Mouse (Mus musculus): ENCODE measurements around the gene Tasp1. TPM values are rescaled to one million over a fixed set of nuclear protein-coding genes. Genes with fewer than 3 reads are reported as not detected.
"Not testable (repeated sequence)": the region's sequence is repeated elsewhere in the genome, so short reads cannot be mapped to it uniquely, and the experiment has no call there.

The Tasp1 gene
- polyA plus RNA-seq, 1 experiment from 2014 or later = 21.1 TPM

- H3K4me3 ChIP-seq (ENCODE audit: low read depth, low read length) = no peak overlapping the region
Measured at GRCm38 (mm10) chr2:139966288-139966687, 100.3 kb downstream of the Tasp1 start.

GRCm38 (mm10) chr2:139948843-139949242, 117.8 kb downstream of the Tasp1 start:
- Histone ChIP-seq H3K9me3 (replicated peaks; ENCODE audit: control insufficient read depth, low read length) (no peaks in the 10 kb centered on the region), H3K36me3 (replicated peaks; ENCODE audit: control insufficient read depth, insufficient read depth, low read depth, low read length) (no peaks in the 10 kb centered on the region), H3K9ac (replicated peaks; ENCODE audit: low read length) (no peak overlapping the region), H3K4me2 (ENCODE audit: low read depth, low read length) (no peak overlapping the region), H3K4me3 (ENCODE audit: low read depth, low read length) (no peak overlapping the region), H3K4me1 (ENCODE audit: control insufficient read depth, insufficient read depth, low read length) (no peaks in the 10 kb centered on the region), H3K27me3 (ENCODE audit: control insufficient read depth, insufficient read depth, low read length) (no peaks in the 10 kb centered on the region), H3K27ac (replicated peaks; ENCODE audit: low read depth, low read length) (no peak overlapping the region)
- WGBS = 52% methylated on average over 1 of the region's 1 CpGs
- ATAC-seq (replicated peaks; ENCODE audit: insufficient number of reproducible peaks, low FRiP score, low TSS enrichment, low read depth) = no peak
- no peak for DNase-seq (ENCODE audit: low spot score)

More at GRCm38 (mm10) chr2:139966288-139966687, 100.3 kb downstream of the Tasp1 start:
- Histone ChIP-seq H3K4me1 (ENCODE audit: control insufficient read depth, insufficient read depth, low read length) (no peaks in the 10 kb centered on the region), H3K36me3 (replicated peaks; ENCODE audit: control insufficient read depth, insufficient read depth, low read depth, low read length) (no peaks in the 10 kb centered on the region), H3K27me3 (ENCODE audit: control insufficient read depth, insufficient read depth, low read length) (no peaks in the 10 kb centered on the region), H3K9me3 (replicated peaks; ENCODE audit: control insufficient read depth, low read length) (no peaks in the 10 kb centered on the region), H3K4me2 (ENCODE audit: low read depth, low read length) (no peak overlapping the region), H3K27ac (replicated peaks; ENCODE audit: low read depth, low read length) (no peak overlapping the region), H3K9ac (replicated peaks; ENCODE audit: low read length) (no peak overlapping the region)
- ATAC-seq (replicated peaks; ENCODE audit: insufficient number of reproducible peaks, low FRiP score, low TSS enrichment, low read depth) (no peak), DNase-seq (ENCODE audit: low spot score) (peak; percentile 76)
- 55% methylated on average over 3 of the region's 3 CpGs for WGBS

- no peak overlapping the region for H3K4me2 ChIP-seq (ENCODE audit: low read depth, low read length)
- WGBS = 58% methylated on average over 2 of the region's 2 CpGs
Measured at GRCm38 (mm10) chr2:139937581-139937980, 129.0 kb downstream of the Tasp1 start.

GRCm38 (mm10) chr2:139934577-139934976, 132.0 kb downstream of the Tasp1 start:
- peak; percentile 93 for DNase-seq (ENCODE audit: low spot score)
- H3K9ac ChIP-seq (replicated peaks; ENCODE audit: low read length) = no peak overlapping the region
- 32% methylated on average over 10 of the region's 10 CpGs for WGBS
- H3K4me3 ChIP-seq (ENCODE audit: low read depth, low read length) = no peak overlapping the region
- no peaks in the 10 kb centered on the region for H3K36me3 ChIP-seq (replicated peaks; ENCODE audit: control insufficient read depth, insufficient read depth, low read depth, low read length)
- no peaks in the 10 kb centered on the region for H3K4me1 ChIP-seq (ENCODE audit: control insufficient read depth, insufficient read depth, low read length)
- peak; percentile 76 for ATAC-seq (replicated peaks; ENCODE audit: insufficient number of reproducible peaks, low FRiP score, low TSS enrichment, low read depth)
- no peaks in the 10 kb centered on the region for H3K27me3 ChIP-seq (ENCODE audit: control insufficient read depth, insufficient read depth, low read length)
- peak overlapping the region; percentile 62 for H3K27ac ChIP-seq (replicated peaks; ENCODE audit: low read depth, low read length)
- no peaks in the 10 kb centered on the region for H3K9me3 ChIP-seq (replicated peaks; ENCODE audit: control insufficient read depth, low read length)
- no peak overlapping the region for H3K4me2 ChIP-seq (ENCODE audit: low read depth, low read length)

More at GRCm38 (mm10) chr2:139937581-139937980, 129.0 kb downstream of the Tasp1 start:
- no peaks in the 10 kb centered on the region for H3K4me1 ChIP-seq (ENCODE audit: control insufficient read depth, insufficient read depth, low read length)
- no peak overlapping the region for H3K9ac ChIP-seq (replicated peaks; ENCODE audit: low read length)
- H3K36me3 ChIP-seq (replicated peaks; ENCODE audit: control insufficient read depth, insufficient read depth, low read depth, low read length) = no peaks in the 10 kb centered on the region
- no peak for ATAC-seq (replicated peaks; ENCODE audit: insufficient number of reproducible peaks, low FRiP score, low TSS enrichment, low read depth)
- H3K27ac ChIP-seq (replicated peaks; ENCODE audit: low read depth, low read length) = no peak overlapping the region
- DNase-seq (ENCODE audit: low spot score) = no peak
- no peak overlapping the region for H3K4me3 ChIP-seq (ENCODE audit: low read depth, low read length)
- H3K9me3 ChIP-seq (replicated peaks; ENCODE audit: control insufficient read depth, low read length) = no peaks in the 10 kb centered on the region
- H3K27me3 ChIP-seq (ENCODE audit: control insufficient read depth, insufficient read depth, low read length) = no peaks in the 10 kb centered on the region

GRCm38 (mm10) chr2:139934033-139934572, 132.5 kb downstream of the Tasp1 start:
- DNase-seq (ENCODE audit: low spot score) (no peak), ATAC-seq (replicated peaks; ENCODE audit: insufficient number of reproducible peaks, low FRiP score, low TSS enrichment, low read depth) (peak; percentile 45; the same call in 1 of the 2 replicates)
- H3K9ac ChIP-seq (replicated peaks; ENCODE audit: low read length) = no peak overlapping the region
- H3K4me2 ChIP-seq (ENCODE audit: low read depth, low read length) = no peak overlapping the region
- H3K27ac ChIP-seq (replicated peaks; ENCODE audit: low read depth, low read length) = no peak overlapping the region
- no peaks in the 10 kb centered on the region for H3K36me3 ChIP-seq (replicated peaks; ENCODE audit: control insufficient read depth, insufficient read depth, low read depth, low read length)
- 73% methylated on average over 4 of the region's 4 CpGs for WGBS
- H3K4me1 ChIP-seq (ENCODE audit: control insufficient read depth, insufficient read depth, low read length) = no peaks in the 10 kb centered on the region
- no peaks in the 10 kb centered on the region for H3K27me3 ChIP-seq (ENCODE audit: control insufficient read depth, insufficient read depth, low read length)
- no peak overlapping the region for H3K4me3 ChIP-seq (ENCODE audit: low read depth, low read length)
- H3K9me3 ChIP-seq (replicated peaks; ENCODE audit: control insufficient read depth, low read length) = no peaks in the 10 kb centered on the region

GRCm38 (mm10) chr2:139932211-139932610, 134.4 kb downstream of the Tasp1 start:
- 68% methylated on average over 2 of the region's 2 CpGs for WGBS
- no peak overlapping the region for H3K4me2 ChIP-seq (ENCODE audit: low read depth, low read length)
- no peaks in the 10 kb centered on the region for H3K9me3 ChIP-seq (replicated peaks; ENCODE audit: control insufficient read depth, low read length)
- no peaks in the 10 kb centered on the region for H3K4me1 ChIP-seq (ENCODE audit: control insufficient read depth, insufficient read depth, low read length)
- H3K4me3 ChIP-seq (ENCODE audit: low read depth, low read length) = no peak overlapping the region
- ATAC-seq (replicated peaks; ENCODE audit: insufficient number of reproducible peaks, low FRiP score, low TSS enrichment, low read depth) (no peak), DNase-seq (ENCODE audit: low spot score) (no peak)
- no peak overlapping the region for H3K9ac ChIP-seq (replicated peaks; ENCODE audit: low read length)
- H3K27me3 ChIP-seq (ENCODE audit: control insufficient read depth, insufficient read depth, low read length) = no peaks in the 10 kb centered on the region
- no peak overlapping the region for H3K27ac ChIP-seq (replicated peaks; ENCODE audit: low read depth, low read length)
- no peaks in the 10 kb centered on the region for H3K36me3 ChIP-seq (replicated peaks; ENCODE audit: control insufficient read depth, insufficient read depth, low read depth, low read length)

GRCm38 (mm10) chr2:139924937-139925336, 141.7 kb downstream of the Tasp1 start:
- Histone ChIP-seq H3K9ac (replicated peaks; ENCODE audit: low read length) (no peak overlapping the region), H3K4me1 (ENCODE audit: control insufficient read depth, insufficient read depth, low read length) (no peaks in the 10 kb centered on the region), H3K27ac (replicated peaks; ENCODE audit: low read depth, low read length) (no peak overlapping the region), H3K4me3 (ENCODE audit: low read depth, low read length) (no peak overlapping the region), H3K4me2 (ENCODE audit: low read depth, low read length) (no peak overlapping the region), H3K9me3 (replicated peaks; ENCODE audit: control insufficient read depth, low read length) (no peaks in the 10 kb centered on the region), H3K27me3 (ENCODE audit: control insufficient read depth, insufficient read depth, low read length) (no peaks in the 10 kb centered on the region), H3K36me3 (replicated peaks; ENCODE audit: control insufficient read depth, insufficient read depth, low read depth, low read length) (no peaks in the 10 kb centered on the region)
- no peak for DNase-seq (ENCODE audit: low spot score)
- ATAC-seq (replicated peaks; ENCODE audit: insufficient number of reproducible peaks, low FRiP score, low TSS enrichment, low read depth) = no peak
- whole genome bisulfite sequencing = 7% methylated on average over 1 of the region's 1 CpGs

GRCm38 (mm10) chr2:139921395-139921794, 145.2 kb downstream of the Tasp1 start:
- not testable (repeated sequence) for DNase-seq (ENCODE audit: low spot score); H3K4me3 ChIP-seq (ENCODE audit: low read depth, low read length); H3K36me3 ChIP-seq (replicated peaks; ENCODE audit: control insufficient read depth, insufficient read depth, low read depth, low read length); H3K27me3 ChIP-seq (ENCODE audit: control insufficient read depth, insufficient read depth, low read length); H3K27ac ChIP-seq (replicated peaks; ENCODE audit: low read depth, low read length); ATAC-seq (replicated peaks; ENCODE audit: insufficient number of reproducible peaks, low FRiP score, low TSS enrichment, low read depth); H3K9ac ChIP-seq (replicated peaks; ENCODE audit: low read length); H3K4me2 ChIP-seq (ENCODE audit: low read depth, low read length); H3K9me3 ChIP-seq (replicated peaks; ENCODE audit: control insufficient read depth, low read length); H3K4me1 ChIP-seq (ENCODE audit: control insufficient read depth, insufficient read depth, low read length)
